Mouse (Mus musculus) liver, postnatal 0 days (tissue): Measurements from ENCODE around the gene Zswim1.

Source experiments
- CTCF ChIP-seq: sonication (generic); IDR thresholded peaks from 2 replicates; pipeline ENCODE4 v1.5.1; 2016; ENCODE audit warnings: antibody characterized with exemption, low read depth
- EP300 ChIP-seq: IDR thresholded peaks from 2 replicates; pipeline ENCODE4 v1.6.1; 2016; ENCODE audit warnings: antibody characterized with exemption, low read depth, mild to moderate bottlenecking

GRCm38 (mm10) chr2:164777246-164778014 lies 45.1 kb upstream of the Zswim1 start:
- TF ChIP-seq CTCF (no peak), EP300 (no peak)
